Mouse (Mus musculus) cortical plate, adult 2 months (tissue): ENCODE measurements around the gene Gm4565.
"Not testable (repeated sequence)": the region's sequence is repeated elsewhere in the genome, so short reads cannot be mapped to it uniquely, and the experiment has no call there.

Source experiments
- CTCF ChIP-seq: fragments of 200-500 bp; IDR thresholded peaks from 2 replicates; pipeline ENCODE4 v1.5.1; 2011; ENCODE audit warnings: mild to moderate bottlenecking, control low read depth, low read length; ENCODE audit not compliant: insufficient read depth; ENCODE audit errors: extremely low read depth
- POLR2A ChIP-seq: fragments of 200-500 bp; IDR thresholded peaks from 2 replicates; pipeline ENCODE4 v1.6.1; 2011; ENCODE audit warnings: mild to moderate bottlenecking, low read length, control low read depth; ENCODE audit not compliant: insufficient read depth; ENCODE audit errors: extremely low read depth

GRCm38 (mm10) chr7:22565243-22565642 is 22.7 kb downstream of the Gm4565 start, which contains the start of gene Gm4201:
- TF ChIP-seq POLR2A, CTCF: not testable (repeated sequence)
